Mouse (Mus musculus) limb, embryonic 14.5 days (tissue): ENCODE measurements at regions not wholly inside any gene's neighbourhood (a gene's known extent, or its start where the extent isn't known, plus 50 kb on each side); places are given as distances from the start of the nearest gene placed in this dataset.

Experiments used
- ATAC-seq: fragments of 200-750 bp; cut with Nextera tagmentation; 2 replicates; pipeline ENCODE4 v1.8.0; 2017; ENCODE audit warnings: low read depth, moderate number of reproducible peaks, moderate TSS enrichment; ENCODE audit not compliant: low FRiP score
- DNase-seq: peaks from one replicate; pipeline ENCODE4 v3.0.0-alpha.2; 2015; ENCODE audit warnings: low spot score
- H3K27ac ChIP-seq: fragments of 300-500 bp; sonication (generic); replicated peaks from 2 replicates; pipeline ENCODE4 v1.5.1; 2014; ENCODE audit warnings: low read depth, mild to moderate bottlenecking, low read length, moderate library complexity, mixed read lengths
- H3K27me3 ChIP-seq: fragments of 300-500 bp; sonication (generic); 2 replicates; pipeline ENCODE4 v1.6.1; 2014; ENCODE audit warnings: low read length, mixed read lengths; ENCODE audit not compliant: control insufficient read depth, insufficient read depth
- H3K36me3 ChIP-seq: fragments of 300-500 bp; sonication (generic); 2 replicates; pipeline ENCODE4 v1.6.1; 2014; ENCODE audit warnings: mild to moderate bottlenecking, low read length, moderate library complexity, mixed read lengths; ENCODE audit not compliant: control insufficient read depth, insufficient read depth
- H3K4me1 ChIP-seq: fragments of 300-500 bp; sonication (generic); 2 replicates; pipeline ENCODE4 v1.6.1; 2014; ENCODE audit warnings: antibody characterized with exemption, low read length, mixed read lengths; ENCODE audit not compliant: control insufficient read depth, insufficient read depth
- H3K4me2 ChIP-seq: fragments of 300-500 bp; sonication (generic); replicated peaks from 2 replicates; pipeline ENCODE4 v1.6.1; 2014; ENCODE audit warnings: low read depth, mild to moderate bottlenecking, low read length, moderate library complexity; ENCODE audit not compliant: severe bottlenecking
- H3K4me3 ChIP-seq: fragments of 300-500 bp; sonication (generic); replicated peaks from 2 replicates; pipeline ENCODE4 v1.5.1; 2014; ENCODE audit warnings: low read length
- H3K9ac ChIP-seq: fragments of 300-500 bp; sonication (generic); 2 replicates; pipeline ENCODE4 v1.6.1; 2014; ENCODE audit warnings: mild to moderate bottlenecking, low read depth, low read length, moderate library complexity; ENCODE audit not compliant: severe bottlenecking
- H3K9me3 ChIP-seq: fragments of 300-500 bp; sonication (generic); 2 replicates; pipeline ENCODE4 v1.6.1; 2016; ENCODE audit warnings: low read length; ENCODE audit not compliant: control insufficient read depth
- POLR2A ChIP-seq: fragments of 200-500 bp; IDR thresholded peaks from 2 replicates; pipeline ENCODE4 v1.8.0; 2012; ENCODE audit warnings: inconsistent platforms, mild to moderate bottlenecking, moderate library complexity, borderline replicate concordance; ENCODE audit not compliant: insufficient read depth, insufficient read length; ENCODE audit errors: extremely low read depth
- WGBS: fragments of 180-500 bp; shearing (Covaris S2); extraction: QIAGEN DNeasy Blood & Tissue Kit; methylation state at CpG from one replicate; pipeline ENCODE4 v1.1.7; 2014; 5-methylcytosine and 5-hydroxymethylcytosine counted together

GRCm38 (mm10) chr14:25357805-25358204 is 101.2 kb upstream of the Zmiz1 start:
- ATAC-seq (no peak), DNase-seq (no peak)
- Histone ChIP-seq H3K27me3 (no peaks in the 10 kb centered on the region), H3K27ac (no peak overlapping the region), H3K36me3 (no peaks in the 10 kb centered on the region), H3K4me3 (no peak overlapping the region), H3K4me1 (peaks cover 15% of the 10 kb centered on the region), H3K4me2 (no peak overlapping the region), H3K9ac (no peak overlapping the region), H3K9me3 (no peaks in the 10 kb centered on the region)
- TF ChIP-seq POLR2A, result no peak
- WGBS, result 78% methylated on average over 9 of the region's 9 CpGs

- Histone ChIP-seq H3K4me1 (peaks cover 11% of the 10 kb centered on the region), H3K4me2 (no peak overlapping the region), H3K36me3 (no peaks in the 10 kb centered on the region), H3K9me3 (no peaks in the 10 kb centered on the region), H3K9ac (no peak overlapping the region), H3K4me3 (no peak overlapping the region), H3K27ac (0 out of 2 replicates have a peak overlapping the region, but pooled peaks have one; percentile 10), H3K27me3 (no peaks in the 10 kb centered on the region)
- TF ChIP-seq POLR2A, result no peak
- ATAC-seq (peak; percentile 70), DNase-seq (peak; percentile 70)
- 60% methylated on average over 3 of the region's 3 CpGs for WGBS
Measured at GRCm38 (mm10) chr14:25359824-25360294, 99.1 kb upstream of the Zmiz1 start.

GRCm38 (mm10) chr14:25360726-25361125 is 98.3 kb upstream of the Zmiz1 start:
- Histone ChIP-seq H3K27me3 (no peaks in the 10 kb centered on the region), H3K4me3 (no peak overlapping the region), H3K4me2 (no peak overlapping the region), H3K9ac (no peak overlapping the region), H3K36me3 (no peaks in the 10 kb centered on the region), H3K9me3 (no peaks in the 10 kb centered on the region), H3K27ac (no peak overlapping the region), H3K4me1 (peaks cover 19% of the 10 kb centered on the region)
- WGBS, result 80% methylated on average over 9 of the region's 9 CpGs
- ATAC-seq (no peak), DNase-seq (no peak)
- no peak for TF ChIP-seq POLR2A

- Histone ChIP-seq H3K4me3 (no peak overlapping the region), H3K9ac (no peak overlapping the region), H3K9me3 (no peaks in the 10 kb centered on the region), H3K27ac (no peak overlapping the region), H3K4me1 (peaks cover 22% of the 10 kb centered on the region), H3K36me3 (no peaks in the 10 kb centered on the region), H3K27me3 (no peaks in the 10 kb centered on the region), H3K4me2 (no peak overlapping the region)
- DNase-seq, result no peak
- no peak for TF ChIP-seq POLR2A
- ATAC-seq, result no peak
- WGBS, result 84% methylated on average over 3 of the region's 3 CpGs
Measured at GRCm38 (mm10) chr14:25361129-25361528, 97.9 kb upstream of the Zmiz1 start.

- no peak for ATAC-seq
Measured at GRCm38 (mm10) chr14:25362771-25363170, 96.2 kb upstream of the Zmiz1 start.

More at GRCm38 (mm10) chr14:25362771-25363170, 96.2 kb upstream of the Zmiz1 start:
- Histone ChIP-seq H3K9ac (no peak overlapping the region), H3K4me3 (no peak overlapping the region), H3K27me3 (no peaks in the 10 kb centered on the region), H3K36me3 (no peaks in the 10 kb centered on the region), H3K4me1 (peaks cover 24% of the 10 kb centered on the region), H3K4me2 (no peak overlapping the region), H3K27ac (no peak overlapping the region), H3K9me3 (no peaks in the 10 kb centered on the region)
- DNase-seq, result no peak
- TF ChIP-seq POLR2A, result no peak
- WGBS, result 16% methylated on average over 1 of the region's 1 CpGs
